Mouse (Mus musculus) frontal cortex, postnatal 10 days (tissue): ENCODE data around the gene Gm7980.
"Not testable (repeated sequence)": the region's sequence is repeated elsewhere in the genome, so short reads cannot be mapped to it uniquely, and the experiment has no call there.

Experiments used
- DNase-seq, 2 experiments: peaks; one replicate each; pipeline ENCODE4 v3.0.0; 2022; ENCODE audit warnings: low spot score in 2 of 2, mixed read lengths in 1 of 2

The Gm7980 gene

DNA sequence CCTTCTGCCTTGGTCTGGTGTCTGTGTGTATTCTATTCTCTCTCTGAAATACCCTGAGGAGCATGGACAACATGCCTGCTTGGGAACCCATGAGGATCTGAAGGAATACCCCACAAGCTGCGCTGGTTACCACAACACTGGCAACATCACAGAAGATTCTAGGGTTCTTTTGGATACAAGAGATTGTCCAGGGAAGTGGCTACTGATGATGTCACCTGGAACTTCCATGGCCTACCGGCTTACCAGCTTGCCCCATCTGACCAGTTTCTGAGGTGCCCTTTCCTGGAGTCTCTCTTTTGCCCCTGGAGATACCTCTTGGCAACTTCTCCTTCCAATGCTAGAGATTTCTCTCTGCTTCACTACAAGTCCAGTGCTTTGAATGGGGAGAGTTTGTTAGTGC lies at the start of gene Gm7980:
Gm7980 (minus strand) TSS at position 101 of the 400 bp plus-strand sequence.
- DNase-seq = not testable (repeated sequence)

DNA sequence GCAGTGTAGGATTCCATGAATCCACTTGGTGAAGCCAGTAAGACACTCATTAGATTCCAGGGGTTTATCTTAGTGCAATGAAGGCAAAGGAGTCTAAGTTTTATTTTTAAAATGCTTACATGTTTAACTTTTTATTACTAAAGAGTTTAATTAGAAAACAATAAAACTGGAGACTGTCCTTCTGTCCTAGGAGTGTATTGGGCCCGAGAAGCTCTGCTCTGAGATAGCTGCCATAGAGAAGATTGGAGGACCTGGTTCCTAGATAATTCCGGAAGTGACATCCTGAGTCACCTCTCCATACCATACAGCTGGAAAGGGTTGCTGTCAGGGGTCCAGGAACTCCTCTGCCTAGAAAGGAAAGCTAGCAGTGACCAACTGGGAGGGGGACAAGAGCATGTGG lies 36.6 kb upstream of the Gm7980 start, which contains the start of gene 1700024B05Rik:
1700024B05Rik (plus strand) TSS at position 301 of the 400 bp plus-strand sequence.
- DNase-seq = not testable (repeated sequence)

DNA sequence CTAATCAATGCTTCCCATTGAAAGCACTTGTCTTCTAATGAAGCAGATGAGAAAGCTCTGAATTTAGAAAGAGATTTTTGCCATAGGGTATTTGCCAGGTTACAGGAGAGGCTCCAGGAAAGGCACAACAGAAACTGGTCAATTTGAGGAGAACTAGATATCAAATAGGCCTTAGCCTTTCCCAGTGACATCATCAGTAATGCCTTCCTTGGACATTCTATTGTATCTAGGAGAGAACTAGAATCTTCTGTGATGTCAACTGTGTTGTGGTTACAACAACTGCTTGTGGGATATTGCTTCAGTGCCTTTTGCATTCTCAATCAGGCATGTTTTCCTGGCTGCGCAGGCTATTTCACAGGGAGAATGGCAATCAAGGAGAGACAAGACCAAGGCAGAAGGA lies 17.6 kb upstream of the Gm7980 start, which contains the start of gene 1700049E17Rik1:
1700049E17Rik1 (plus strand) TSS at position 301 of the 400 bp plus-strand sequence.
- not testable (repeated sequence) for DNase-seq
